Mouse (Mus musculus): ENCODE results near the gene 1700020D05Rik.

1700020D05Rik gene

GRCm38 (mm10) chr19:5473720-5474119, 29.9 kb downstream of the 1700020D05Rik start, which contains the start of gene Efemp2:
Efemp2 (plus strand) TSS chr19:5473954.
- DNase-seq: peak; percentile 90

GRCm38 (mm10) chr19:5472857-5473256, 30.7 kb downstream of the 1700020D05Rik start:
- DNase-seq: no peak

GRCm38 (mm10) chr19:5471846-5472245, 31.7 kb downstream of the 1700020D05Rik start:
- DNase-seq: no peak

- no peak for DNase-seq
Measured at GRCm38 (mm10) chr19:5468374-5468773, 35.2 kb downstream of the 1700020D05Rik start, which contains the start of gene Ctsw. Ctsw (minus strand) TSS chr19:5468507.

- no peak for DNase-seq
Measured at GRCm38 (mm10) chr19:5466916-5467500, 36.6 kb downstream of the 1700020D05Rik start.

GRCm38 (mm10) chr19:5465037-5465436, 38.5 kb downstream of the 1700020D05Rik start:
- no peak for DNase-seq

- peak; percentile 85 for DNase-seq
Measured at GRCm38 (mm10) chr19:5463791-5464562, 39.6 kb downstream of the 1700020D05Rik start.

GRCm38 (mm10) chr19:5463212-5463611, 40.4 kb downstream of the 1700020D05Rik start:
- no peak for DNase-seq

GRCm38 (mm10) chr19:5461411-5461810, 42.2 kb downstream of the 1700020D05Rik start:
- no peak for DNase-seq

- peak; percentile 95 for DNase-seq
Measured at GRCm38 (mm10) chr19:5460465-5460911, 43.1 kb downstream of the 1700020D05Rik start, which contains the start of gene Fibp. Fibp (plus strand) TSS chr19:5460615.

- DNase-seq: no peak
Measured at GRCm38 (mm10) chr19:5459896-5460295, 43.7 kb downstream of the 1700020D05Rik start.

- DNase-seq: no peak
Measured at GRCm38 (mm10) chr19:5459019-5459418, 44.6 kb downstream of the 1700020D05Rik start.

- DNase-seq: no peak
Measured at GRCm38 (mm10) chr19:5457746-5458442, 45.7 kb downstream of the 1700020D05Rik start, which contains the start of gene Ccdc85b. Ccdc85b (minus strand) TSS chr19:5457894.

- peak; percentile 97 for DNase-seq
Measured at GRCm38 (mm10) chr19:5456922-5457745, 46.5 kb downstream of the 1700020D05Rik start.

GRCm38 (mm10) chr19:5456241-5456921, 47.2 kb downstream of the 1700020D05Rik start:
- DNase-seq: peak; percentile 50

GRCm38 (mm10) chr19:5455568-5455967, 48.0 kb downstream of the 1700020D05Rik start:
- no peak for DNase-seq

- no peak for DNase-seq
Measured at GRCm38 (mm10) chr19:5455037-5455436, 48.5 kb downstream of the 1700020D05Rik start.
